Mouse (Mus musculus): ENCODE results near the gene Mark3.
A peak's percentile ranks its signal among the peaks of the same experiment; 100 is the strongest.

Mark3 gene

GRCm38 (mm10) chr12:111677882-111678669 lies 103.8 kb downstream of the Mark3 start, which contains the start of gene Trmt61a:
TSS of gene Trmt61a (plus strand) at chr12:111678105.
- peak; percentile 90 for DNase-seq

GRCm38 (mm10) chr12:111678670-111678933 lies 104.3 kb downstream of the Mark3 start:
- DNase-seq, result no peak

- DNase-seq, result no peak
Observed at GRCm38 (mm10) chr12:111678997-111679396, 104.7 kb downstream of the Mark3 start.

- DNase-seq, result no peak
Observed at GRCm38 (mm10) chr12:111680661-111681060, 106.3 kb downstream of the Mark3 start.

DNA sequence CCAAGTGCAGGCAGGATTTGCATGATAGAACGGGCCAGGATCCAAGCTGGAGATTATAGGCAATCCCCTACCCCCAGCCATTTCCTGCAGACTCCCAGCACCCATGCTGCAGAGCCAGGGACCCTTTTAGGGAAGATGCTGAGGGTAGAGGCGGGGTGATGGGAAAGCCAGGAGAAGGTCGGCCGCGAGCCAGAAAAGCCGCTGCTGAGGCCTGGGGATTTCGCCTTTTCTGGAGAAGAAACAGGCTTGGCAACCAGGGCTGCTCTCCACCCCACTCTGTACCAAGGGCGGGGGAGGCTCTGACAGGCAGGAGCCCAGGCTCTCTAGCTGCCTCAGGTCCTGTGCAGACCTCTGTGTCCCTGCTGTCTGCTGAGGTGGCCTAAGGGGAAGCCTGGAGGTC lies 107.0 kb downstream of the Mark3 start:
- no peak for DNase-seq

DNA sequence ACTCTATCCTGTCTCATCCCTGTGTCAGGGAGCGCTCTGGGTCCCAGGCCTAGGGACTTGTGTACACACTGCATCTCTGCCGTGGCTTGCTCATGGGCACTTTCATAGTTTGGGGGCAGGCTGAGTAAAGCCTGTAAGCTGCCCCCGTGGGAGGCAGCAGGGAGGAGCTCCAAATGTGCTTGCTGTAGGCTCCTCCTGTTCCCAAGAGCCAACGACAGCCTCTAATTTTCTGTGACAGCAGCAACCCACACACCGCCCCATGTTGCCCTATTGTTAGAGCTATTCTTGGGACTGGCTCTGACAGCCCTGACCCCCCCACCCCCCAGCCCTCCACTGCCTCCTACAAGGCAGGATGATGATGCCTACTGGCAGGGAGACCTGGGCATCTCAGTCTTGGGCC lies 107.7 kb downstream of the Mark3 start:
- no peak for DNase-seq

DNA sequence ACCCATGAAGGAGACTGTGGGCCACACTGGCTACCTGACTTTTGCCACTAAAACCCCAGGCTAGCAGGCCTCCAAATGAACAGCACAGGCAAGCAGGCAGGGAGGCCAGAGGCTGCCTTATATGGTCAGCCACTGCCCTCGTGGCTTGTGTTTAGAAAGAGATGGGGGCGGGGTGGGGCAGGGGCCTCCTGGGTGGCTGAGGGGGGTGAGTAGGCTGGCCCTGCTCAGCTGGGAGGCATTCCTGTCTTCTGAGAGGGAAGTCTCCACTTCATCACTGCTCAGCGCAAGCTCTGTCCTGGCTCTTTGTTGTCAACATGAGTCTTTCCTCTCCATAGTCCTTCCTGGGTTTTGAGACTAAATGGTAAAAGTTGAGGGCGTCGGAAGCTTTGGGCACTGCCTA lies 108.5 kb downstream of the Mark3 start:
- no peak for DNase-seq

DNA sequence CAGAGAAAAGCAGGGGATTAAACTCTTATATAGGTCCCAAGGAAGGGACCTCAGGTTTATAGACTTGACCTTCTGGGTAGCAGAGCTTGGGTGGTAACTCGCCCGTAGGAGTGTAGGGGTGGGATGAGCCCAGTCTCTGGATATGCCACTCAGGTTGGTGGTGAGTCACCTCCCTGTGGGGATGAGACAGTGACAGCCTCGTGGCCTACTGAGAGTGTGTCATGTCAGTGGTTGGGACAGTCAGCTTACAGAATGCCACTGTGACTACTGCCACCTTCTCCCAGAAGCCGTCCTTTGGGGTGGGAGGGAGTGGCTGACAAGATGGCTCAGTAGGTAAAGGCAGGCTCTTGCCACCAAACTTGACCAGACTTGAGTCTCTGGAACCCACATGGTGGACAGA lies 112.1 kb downstream of the Mark3 start:
- no peak for DNase-seq

GRCm38 (mm10) chr12:111687350-111688068 lies 113.2 kb downstream of the Mark3 start:
- peak; percentile 68 for DNase-seq

DNA sequence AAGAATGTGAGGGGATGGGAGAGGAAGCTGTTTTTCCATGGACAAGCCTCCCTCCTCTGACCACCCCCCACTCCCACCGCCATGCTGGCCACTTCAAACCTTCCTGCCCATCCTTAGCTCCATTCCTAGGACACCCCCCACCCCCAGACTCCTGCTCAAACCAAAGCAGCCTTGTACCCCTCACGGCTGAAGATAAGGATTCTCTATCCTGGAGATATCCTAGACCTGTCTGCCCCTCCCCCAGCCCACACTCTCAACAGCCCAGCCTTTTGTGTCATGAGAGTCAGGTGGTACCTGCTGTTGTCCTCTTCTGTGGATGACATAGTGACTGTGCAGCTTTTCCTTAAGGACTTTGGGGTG lies 113.7 kb downstream of the Mark3 start:
- DNase-seq, result no peak

DNA sequence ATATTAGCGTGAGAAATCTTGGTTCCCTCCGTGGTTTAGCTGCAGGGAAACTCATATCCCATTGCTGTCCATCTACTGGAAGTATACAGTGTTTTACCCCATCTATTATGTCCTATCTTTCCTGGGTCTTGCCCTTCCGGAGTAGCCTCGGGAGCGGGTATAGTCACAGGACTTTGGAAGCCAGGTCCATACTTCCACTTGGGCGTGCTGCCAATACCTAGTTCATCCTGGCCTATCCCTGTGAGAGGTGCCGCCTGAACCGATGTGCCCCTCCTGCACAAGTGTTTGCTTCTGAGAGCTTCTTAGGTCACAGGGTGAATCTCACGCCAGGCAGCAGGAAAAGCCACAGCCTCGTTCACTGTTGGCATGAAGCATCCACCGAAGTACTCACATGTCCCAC lies 115.1 kb downstream of the Mark3 start:
- DNase-seq, result no peak

DNA sequence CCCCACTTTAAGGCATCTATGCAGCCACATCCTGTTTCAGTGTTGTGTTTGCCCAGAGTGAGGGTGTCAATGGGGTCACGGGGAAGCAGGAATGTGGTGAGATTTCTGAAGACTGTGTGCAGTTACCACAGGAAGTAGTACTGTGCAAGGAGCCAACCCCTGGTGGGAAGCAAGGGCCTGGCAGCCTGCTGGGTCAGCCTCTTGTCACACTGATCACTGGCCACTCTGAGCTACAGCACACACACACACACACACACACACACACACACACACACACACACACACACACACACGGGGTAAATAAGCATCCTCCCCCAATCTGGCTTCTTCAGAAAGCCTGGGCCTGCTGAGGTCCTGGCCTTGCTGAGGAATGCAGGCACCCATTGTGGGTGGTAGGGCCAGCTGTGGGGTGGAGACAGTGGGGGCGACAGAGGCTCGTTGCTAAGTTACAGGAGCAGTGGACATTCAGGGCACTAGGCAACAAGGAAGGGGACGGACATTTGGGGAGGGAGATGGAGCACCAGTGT lies 117.1 kb downstream of the Mark3 start:
- DNase-seq, result no peak

- no peak for DNase-seq
Observed at GRCm38 (mm10) chr12:111692899-111693298, 118.6 kb downstream of the Mark3 start.

GRCm38 (mm10) chr12:111693341-111694270 lies 119.3 kb downstream of the Mark3 start:
- peak; percentile 69 for DNase-seq

DNA sequence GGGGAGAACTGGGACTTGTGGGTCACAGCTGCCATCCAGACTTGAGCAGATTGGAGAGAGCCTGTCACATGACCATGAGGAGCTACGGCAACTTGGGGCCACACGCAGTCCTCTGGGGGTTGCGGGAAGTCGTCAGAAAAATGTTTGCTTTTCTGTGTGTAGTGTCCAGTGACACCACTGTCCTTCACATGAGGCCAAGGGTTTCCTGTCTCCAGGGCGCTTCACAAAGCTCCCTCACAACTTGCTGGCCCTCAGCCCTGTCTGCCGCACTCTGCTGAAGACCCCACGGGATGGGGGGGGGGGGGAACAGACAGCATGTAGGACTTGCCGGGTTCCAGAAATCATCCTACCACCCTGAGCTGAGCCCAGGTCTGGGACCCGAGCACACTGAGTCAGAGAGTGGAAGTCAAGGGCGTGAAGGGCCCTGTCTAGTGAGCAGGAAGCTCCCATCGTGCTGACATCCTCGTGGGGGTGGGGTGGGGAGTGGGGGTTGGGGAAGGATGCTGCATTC lies 120.0 kb downstream of the Mark3 start:
- no peak for DNase-seq

DNA sequence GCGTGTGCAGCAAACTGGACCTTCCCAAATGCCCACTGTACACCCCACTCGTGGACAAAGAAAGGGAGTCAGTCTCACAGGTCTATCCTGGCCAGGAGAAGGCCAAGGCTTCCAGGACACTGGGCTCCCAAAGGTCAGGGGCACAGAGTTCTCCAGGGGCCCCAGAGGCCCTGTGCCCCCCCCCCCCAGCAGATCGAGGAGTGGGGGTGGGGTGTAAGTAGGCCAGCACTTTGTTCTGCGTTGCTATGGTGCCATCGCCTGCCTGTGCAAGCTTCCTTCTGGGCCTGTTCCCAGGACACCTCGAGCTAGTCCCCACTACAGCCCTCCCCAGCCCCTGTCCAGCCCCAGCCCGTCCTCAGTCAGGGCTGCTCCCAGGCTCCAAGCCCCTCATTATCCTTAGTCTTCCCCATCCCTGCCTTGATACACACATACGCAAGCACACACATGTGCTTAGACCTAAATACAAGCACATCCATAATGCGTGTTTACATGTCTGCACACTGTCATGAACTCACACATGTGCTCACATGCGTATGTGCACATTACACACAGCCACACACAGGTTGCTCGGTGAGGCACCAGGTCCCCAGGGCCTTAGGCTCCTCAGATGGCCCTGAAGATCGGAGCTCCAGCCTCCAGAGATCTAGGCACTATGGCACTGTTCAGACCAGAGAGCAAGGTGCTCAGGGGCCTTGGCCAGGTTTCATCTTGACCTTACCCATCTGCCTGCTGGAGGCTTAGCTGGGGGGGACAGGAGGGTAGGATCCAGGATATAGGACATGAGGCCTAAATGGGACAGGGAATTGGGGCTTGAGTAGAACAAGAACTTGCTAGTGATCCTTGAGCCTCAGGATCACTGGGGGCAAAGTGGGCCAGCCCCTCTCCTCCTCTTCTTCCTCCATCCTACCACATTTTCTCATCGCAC lies 120.8 kb downstream of the Mark3 start:
- peak; percentile 50 for DNase-seq

DNA sequence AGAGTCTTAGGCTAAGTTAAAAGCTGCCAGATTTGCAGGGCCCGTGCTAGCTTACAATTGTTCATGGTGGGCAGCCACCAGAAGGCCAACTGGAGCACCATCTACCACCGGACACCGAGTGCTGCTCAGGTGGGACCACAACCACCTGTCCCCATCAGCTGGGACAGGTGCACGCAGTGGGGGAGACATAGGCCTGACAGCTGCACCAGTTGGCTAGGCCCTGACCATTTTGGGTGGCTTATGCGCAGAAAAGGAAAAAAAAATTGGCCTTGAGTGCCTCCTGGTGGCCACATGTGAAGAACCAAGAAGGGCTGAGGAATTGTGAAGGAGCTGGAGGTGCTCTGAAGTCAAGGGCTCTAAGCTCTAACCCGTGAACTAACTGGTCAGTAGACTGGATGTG lies 121.9 kb downstream of the Mark3 start:
- peak; percentile 66 for DNase-seq

GRCm38 (mm10) chr12:111697708-111698107 lies 123.4 kb downstream of the Mark3 start:
- no peak for DNase-seq

GRCm38 (mm10) chr12:111698346-111698913 lies 124.1 kb downstream of the Mark3 start:
- DNase-seq, result no peak

- no peak for DNase-seq
Observed at GRCm38 (mm10) chr12:111699542-111699941, 125.2 kb downstream of the Mark3 start.

GRCm38 (mm10) chr12:111700920-111701458 lies 126.7 kb downstream of the Mark3 start:
- no peak for DNase-seq

Data from right cerebral cortex, postnatal 4 days (tissue).